Mouse (Mus musculus): ENCODE data around the gene Abr. TPM values are rescaled to one million over a fixed set of nuclear protein-coding genes. Genes with fewer than 3 reads are reported as not detected.

Abr gene
- total and polyA plus RNA-seq, 2 experiments from 2014 or later, result 102 to 243 TPM

- H3K4me2 ChIP-seq (ENCODE audit: low read depth, low read length, poor library complexity, severe bottlenecking), result no peak overlapping the region
- H3K4me1 ChIP-seq (ENCODE audit: insufficient read depth, low read length), result no peaks in the 10 kb centered on the region
- TF ChIP-seq CTCF (IDR thresholded peaks at IDR 0.05), result no peak
- no peak overlapping the region for H3K9ac ChIP-seq (replicated peaks; ENCODE audit: low read length, poor library complexity, severe bottlenecking)
- no peak for DNase-seq (ENCODE audit: low spot score)
- no peak overlapping the region for H3K27ac ChIP-seq (ENCODE audit: low read depth, low read length)
- no peaks in the 10 kb centered on the region for H3K9me3 ChIP-seq (ENCODE audit: low read length)
- no peak for ATAC-seq (ENCODE audit: low FRiP score)
- H3K27me3 ChIP-seq (ENCODE audit: insufficient read depth, low read length), result no peaks in the 10 kb centered on the region
- peaks cover 88% of the 10 kb centered on the region for H3K36me3 ChIP-seq (ENCODE audit: insufficient read depth, low read length)
- no peak overlapping the region for H3K4me3 ChIP-seq (ENCODE audit: low read depth, low read length)
- WGBS, result 69% methylated on average over 4 of the region's 4 CpGs
These were observed 202.9 kb downstream of the Abr start for GRCm38 (mm10) chr11:76419179-76419578.

GRCm38 (mm10) chr11:76418423-76418822 lies 203.7 kb downstream of the Abr start:
- H3K9ac ChIP-seq (replicated peaks; ENCODE audit: low read length, poor library complexity, severe bottlenecking), result no peak overlapping the region
- H3K27ac ChIP-seq (ENCODE audit: low read depth, low read length), result peak overlapping the region; percentile 12; the same call in 1 of the 2 replicates
- peak; percentile 65 for DNase-seq (ENCODE audit: low spot score)
- peaks cover 85% of the 10 kb centered on the region for H3K36me3 ChIP-seq (ENCODE audit: insufficient read depth, low read length)
- 62% methylated on average over 8 of the region's 8 CpGs for WGBS
- ATAC-seq (ENCODE audit: low FRiP score), result no peak
- H3K4me2 ChIP-seq (ENCODE audit: low read depth, low read length, poor library complexity, severe bottlenecking), result no peak overlapping the region
- no peak overlapping the region for H3K4me3 ChIP-seq (ENCODE audit: low read depth, low read length)
- H3K27me3 ChIP-seq (ENCODE audit: insufficient read depth, low read length), result no peaks in the 10 kb centered on the region
- H3K4me1 ChIP-seq (ENCODE audit: insufficient read depth, low read length), result no peaks in the 10 kb centered on the region
- no peak for TF ChIP-seq CTCF (IDR thresholded peaks at IDR 0.05)
- H3K9me3 ChIP-seq (ENCODE audit: low read length), result no peaks in the 10 kb centered on the region

DNA sequence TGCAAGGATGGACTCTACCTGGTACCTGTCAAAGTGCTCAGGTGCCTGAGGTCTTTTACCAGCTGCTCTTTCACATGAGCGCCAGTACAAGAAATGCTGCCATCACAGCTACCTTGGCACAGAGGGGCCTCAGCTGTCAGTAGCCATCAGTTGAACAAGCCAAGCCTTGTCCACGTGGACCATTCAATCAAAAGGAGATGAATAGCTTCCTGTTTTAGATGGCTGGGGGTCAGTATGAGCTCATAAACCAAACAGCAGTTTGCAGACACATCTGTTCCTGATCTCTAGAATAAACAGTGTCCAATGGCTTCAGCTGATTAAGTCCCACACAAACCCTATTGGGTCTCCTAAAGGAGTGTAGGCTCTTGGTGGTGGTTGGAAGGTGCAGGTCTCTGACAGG lies 206.1 kb downstream of the Abr start:
- ATAC-seq (ENCODE audit: low FRiP score), result no peak
- TF ChIP-seq CTCF (IDR thresholded peaks at IDR 0.05), result no peak
- H3K27ac ChIP-seq (ENCODE audit: low read depth, low read length), result no peak overlapping the region

GRCm38 (mm10) chr11:76415001-76415400 lies 207.1 kb downstream of the Abr start:
- Histone ChIP-seq H3K4me1 (ENCODE audit: insufficient read depth, low read length) (no peaks in the 10 kb centered on the region), H3K36me3 (ENCODE audit: insufficient read depth, low read length) (peaks cover 55% of the 10 kb centered on the region), H3K4me3 (ENCODE audit: low read depth, low read length) (no peak overlapping the region)

More for the DNA sequence above, 206.1 kb downstream of the Abr start:
- no peaks in the 10 kb centered on the region for H3K4me1 ChIP-seq (ENCODE audit: insufficient read depth, low read length)
- no peak overlapping the region for H3K4me2 ChIP-seq (ENCODE audit: low read depth, low read length, poor library complexity, severe bottlenecking)
- H3K27me3 ChIP-seq (ENCODE audit: insufficient read depth, low read length), result no peaks in the 10 kb centered on the region
- H3K9ac ChIP-seq (replicated peaks; ENCODE audit: low read length, poor library complexity, severe bottlenecking), result no peak overlapping the region
- H3K9me3 ChIP-seq (ENCODE audit: low read length), result no peaks in the 10 kb centered on the region
- no peak overlapping the region for H3K4me3 ChIP-seq (ENCODE audit: low read depth, low read length)
- peaks cover 64% of the 10 kb centered on the region for H3K36me3 ChIP-seq (ENCODE audit: insufficient read depth, low read length)
- no peak for DNase-seq (ENCODE audit: low spot score)
- WGBS, result 73% methylated on average over 2 of the region's 2 CpGs

DNA sequence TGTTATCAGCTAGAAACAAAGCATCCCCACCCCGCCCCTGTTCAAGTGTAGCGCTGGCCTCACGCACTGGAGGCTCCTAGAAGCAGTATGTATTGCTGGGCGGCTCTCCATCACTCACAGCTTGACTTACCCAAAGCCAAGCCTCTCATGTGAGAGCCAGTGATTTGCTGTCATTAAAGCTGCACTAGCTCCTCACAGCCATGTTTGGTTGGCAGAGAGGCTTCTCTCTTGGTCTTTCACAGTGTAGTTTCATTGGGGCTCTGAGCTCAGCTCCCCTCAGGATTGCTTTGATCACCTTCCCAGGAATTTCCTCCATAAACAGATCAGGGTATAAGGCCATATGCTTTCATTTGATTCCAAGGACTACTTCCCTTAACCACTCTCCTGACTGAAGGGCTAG lies 208.9 kb downstream of the Abr start:
- Histone ChIP-seq H3K27ac (ENCODE audit: low read depth, low read length) (no peak overlapping the region), H3K27me3 (ENCODE audit: insufficient read depth, low read length) (no peaks in the 10 kb centered on the region), H3K4me3 (ENCODE audit: low read depth, low read length) (no peak overlapping the region), H3K4me2 (ENCODE audit: low read depth, low read length, poor library complexity, severe bottlenecking) (no peak overlapping the region), H3K4me1 (ENCODE audit: insufficient read depth, low read length) (no peaks in the 10 kb centered on the region), H3K36me3 (ENCODE audit: insufficient read depth, low read length) (peaks cover 37% of the 10 kb centered on the region), H3K9me3 (ENCODE audit: low read length) (no peaks in the 10 kb centered on the region), H3K9ac (replicated peaks; ENCODE audit: low read length, poor library complexity, severe bottlenecking) (no peak overlapping the region)
- no peak for TF ChIP-seq CTCF (IDR thresholded peaks at IDR 0.05)
- ATAC-seq (ENCODE audit: low FRiP score) (no peak), DNase-seq (ENCODE audit: low spot score) (no peak)
- 82% methylated on average over 4 of the region's 4 CpGs for WGBS

More at GRCm38 (mm10) chr11:76415001-76415400, 207.1 kb downstream of the Abr start:
- no peak overlapping the region for H3K27ac ChIP-seq (ENCODE audit: low read depth, low read length)
- DNase-seq (ENCODE audit: low spot score) (no peak), ATAC-seq (ENCODE audit: low FRiP score) (no peak)
- no peaks in the 10 kb centered on the region for H3K9me3 ChIP-seq (ENCODE audit: low read length)
- no peak overlapping the region for H3K9ac ChIP-seq (replicated peaks; ENCODE audit: low read length, poor library complexity, severe bottlenecking)
- WGBS, result 86% methylated on average over 4 of the region's 4 CpGs
- TF ChIP-seq CTCF (IDR thresholded peaks at IDR 0.05), result no peak
- no peaks in the 10 kb centered on the region for H3K27me3 ChIP-seq (ENCODE audit: insufficient read depth, low read length)
- no peak overlapping the region for H3K4me2 ChIP-seq (ENCODE audit: low read depth, low read length, poor library complexity, severe bottlenecking)

- Histone ChIP-seq H3K9ac (replicated peaks; ENCODE audit: low read length, poor library complexity, severe bottlenecking) (no peak overlapping the region), H3K4me3 (ENCODE audit: low read depth, low read length) (no peak overlapping the region), H3K4me2 (ENCODE audit: low read depth, low read length, poor library complexity, severe bottlenecking) (no peak overlapping the region), H3K4me1 (ENCODE audit: insufficient read depth, low read length) (no peaks in the 10 kb centered on the region), H3K36me3 (ENCODE audit: insufficient read depth, low read length) (peaks cover 20% of the 10 kb centered on the region), H3K27me3 (ENCODE audit: insufficient read depth, low read length) (no peaks in the 10 kb centered on the region), H3K9me3 (ENCODE audit: low read length) (no peaks in the 10 kb centered on the region), H3K27ac (ENCODE audit: low read depth, low read length) (no peak overlapping the region)
- WGBS, result 72% methylated on average over 12 of the region's 12 CpGs
- ATAC-seq (ENCODE audit: low FRiP score) (no peak), DNase-seq (ENCODE audit: low spot score) (peak; percentile 65)
- TF ChIP-seq CTCF (IDR thresholded peaks at IDR 0.05), result peak; percentile 82
These were observed 211.3 kb downstream of the Abr start for GRCm38 (mm10) chr11:76410826-76411225.

Measured in midbrain, postnatal 0 days (tissue).